In the genomic region with DNA sequence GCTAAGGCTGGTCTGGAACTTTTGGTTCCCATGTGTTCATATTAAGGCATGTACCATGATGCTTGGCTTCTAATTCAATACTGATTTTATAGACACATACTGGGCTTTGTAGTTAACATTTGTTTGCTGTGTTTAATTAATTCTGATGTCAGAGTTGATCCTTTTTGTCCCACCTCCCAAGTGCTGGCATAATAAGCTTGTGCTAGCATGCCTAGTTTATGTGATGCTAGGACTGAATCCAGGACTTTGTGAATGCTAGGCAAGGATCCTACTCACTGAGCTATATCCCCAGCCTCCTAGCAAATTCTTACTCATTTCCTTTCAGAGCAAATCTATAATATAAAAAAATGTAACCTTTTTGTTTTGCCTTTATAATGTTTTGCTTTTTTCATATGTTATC, we compare ENCODE assay signal across 22 mouse cellular contexts.
"Had no signal": no experiment of that assay in that cellular context is flagged by ENCODE, and none has a peak within 500 bp of the region (broad histone marks: within the 10 kb centered on the region; RNA-seq: fewer than 3 reads in every experiment).

No protein-coding gene starts in this region.

- H3K36me3 ChIP-seq: lung, embryonic 15.5 days; midbrain, embryonic 13.5 days; neural tube, embryonic 13.5 days; neural tube, embryonic 15.5 days had no signal

- DNase-seq: liver, postnatal 0 days; lung, adult 2 months; lung, postnatal 14 days; lung, postnatal 36 days; retina, postnatal 1 day; right cerebral cortex, adult 18-20 months; right cerebral cortex, postnatal 25 days; right cerebral cortex, postnatal 4 days; spleen, adult 18-20 months; thymus, adult 18-20 months; thymus, postnatal 14 days; thymus, postnatal 36 days had no signal

- H3K27me3 ChIP-seq: lung, embryonic 15.5 days; midbrain, embryonic 13.5 days; neural tube, embryonic 13.5 days; neural tube, embryonic 15.5 days had no signal

- H3K9me3 ChIP-seq: lung, embryonic 15.5 days; midbrain, embryonic 13.5 days; neural tube, embryonic 13.5 days; neural tube, embryonic 15.5 days had no signal

- H3K9ac ChIP-seq: liver, postnatal 0 days; lung, embryonic 15.5 days; midbrain, embryonic 13.5 days; neural tube, embryonic 13.5 days; neural tube, embryonic 15.5 days had no signal

- H3K27ac ChIP-seq: lung, embryonic 15.5 days; macrophage; midbrain, embryonic 13.5 days; neural tube, embryonic 13.5 days; neural tube, embryonic 15.5 days had no signal

- H3K4me1 ChIP-seq: lung, embryonic 15.5 days; megakaryocyte, embryonic 14.5 days; midbrain, embryonic 13.5 days; neural tube, embryonic 13.5 days; neural tube, embryonic 15.5 days had no signal

- H3K4me3 ChIP-seq: lung, embryonic 15.5 days; megakaryocyte, embryonic 14.5 days; midbrain, embryonic 13.5 days; myocyte; neural tube, embryonic 13.5 days; neural tube, embryonic 15.5 days had no signal

- H3K4me2 ChIP-seq: lung, embryonic 15.5 days; midbrain, embryonic 11.5 days; midbrain, embryonic 13.5 days; neural tube, embryonic 13.5 days; neural tube, embryonic 15.5 days had no signal

- ATAC-seq: liver, postnatal 0 days; lung, postnatal 0 days; midbrain, embryonic 13.5 days; midbrain, embryonic 16.5 days had no signal
